Mouse (Mus musculus) bone marrow macrophage, adult 2 months (primary cell): ENCODE data around the gene Dlgap1.

Source experiments
- CTCF ChIP-seq: IDR thresholded peaks from 2 replicates; pipeline ENCODE4 v1.5.1; 2012; ENCODE audit warnings: low read depth, mild to moderate bottlenecking, low read length, moderate library complexity
- POLR2A ChIP-seq: IDR thresholded peaks from 2 replicates; pipeline ENCODE4 v1.6.1; 2012; ENCODE audit warnings: mild to moderate bottlenecking, low read depth, low read length, borderline replicate concordance

DNA sequence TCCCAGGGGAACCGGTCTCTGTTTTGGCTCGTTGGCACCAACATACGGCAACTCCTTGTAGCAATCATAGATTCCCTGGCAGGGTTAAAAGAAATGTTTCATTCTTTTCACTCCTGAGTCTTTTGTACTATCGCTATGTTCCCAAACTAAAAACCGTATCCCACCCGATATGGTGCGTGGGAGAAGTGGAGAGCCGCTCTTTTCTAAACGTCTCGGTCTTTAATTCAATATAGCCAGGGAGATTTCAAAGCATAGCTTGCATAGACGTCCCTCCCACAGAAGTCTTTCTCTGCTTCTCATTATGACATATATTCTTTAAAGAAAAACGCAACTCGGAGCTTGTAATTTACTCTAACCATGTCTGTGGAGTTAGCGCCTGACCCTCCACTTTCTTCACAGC is 833.1 kb downstream of the Dlgap1 start:
- TF ChIP-seq POLR2A (no peak), CTCF (no peak)
